Mouse (Mus musculus) hindbrain, embryonic 11.5 days (tissue): ENCODE results near the gene Golga1. TPM values are rescaled to one million over a fixed set of nuclear protein-coding genes. Genes with fewer than 3 reads are reported as not detected.
"Not testable (repeated sequence)": the region's sequence is repeated elsewhere in the genome, so short reads cannot be mapped to it uniquely, and the experiment has no call there.

Experiments
- ATAC-seq: fragments of 200-750 bp; cut with Nextera tagmentation; 2 replicates; pipeline ENCODE4 v1.8.0; 2017; ENCODE audit warnings: mild to moderate bottlenecking, moderate TSS enrichment, moderate library complexity; ENCODE audit not compliant: low FRiP score
- DNase-seq: peaks from one replicate; pipeline ENCODE4 v3.0.0-alpha.2; 2015; ENCODE audit warnings: low spot score
- H3K27ac ChIP-seq: fragments of 300-500 bp; sonication (generic); 2 replicates; pipeline ENCODE4 v1.5.1; 2014; ENCODE audit warnings: mild to moderate bottlenecking, low read depth, low read length
- H3K27me3 ChIP-seq: fragments of 300-500 bp; sonication (generic); 2 replicates; pipeline ENCODE4 v1.6.1; 2014; ENCODE audit warnings: mild to moderate bottlenecking, low read length, moderate library complexity, mixed read lengths; ENCODE audit not compliant: control insufficient read depth, insufficient read depth
- H3K36me3 ChIP-seq: fragments of 300-500 bp; sonication (generic); 2 replicates; pipeline ENCODE4 v1.6.1; 2014; ENCODE audit warnings: mild to moderate bottlenecking, low read length, moderate library complexity, mixed read lengths; ENCODE audit not compliant: control insufficient read depth, insufficient read depth
- H3K4me1 ChIP-seq: fragments of 300-500 bp; sonication (generic); replicated peaks from 2 replicates; pipeline ENCODE4 v1.6.1; 2014; ENCODE audit warnings: low read length, mixed read lengths; ENCODE audit not compliant: control insufficient read depth, insufficient read depth
- H3K4me2 ChIP-seq: fragments of 300-500 bp; sonication (generic); replicated peaks from 2 replicates; pipeline ENCODE4 v1.6.1; 2014; ENCODE audit warnings: mild to moderate bottlenecking, low read depth, low read length
- H3K4me3 ChIP-seq: fragments of 300-500 bp; sonication (generic); 2 replicates; pipeline ENCODE4 v1.5.1; 2014; ENCODE audit warnings: low read depth, low read length
- H3K9ac ChIP-seq: fragments of 300-500 bp; sonication (generic); 2 replicates; pipeline ENCODE4 v1.6.1; 2014; ENCODE audit warnings: low read depth, low read length
- H3K9me3 ChIP-seq: fragments of 300-500 bp; sonication (generic); 2 replicates; pipeline ENCODE4 v1.6.1; 2016; ENCODE audit warnings: low read length; ENCODE audit not compliant: control insufficient read depth
- WGBS: fragments of 180-500 bp; shearing (Covaris S2); extraction: QIAGEN DNeasy Blood & Tissue Kit; methylation state at CpG from one replicate; pipeline ENCODE4 v1.1.7; 2014; 5-methylcytosine and 5-hydroxymethylcytosine counted together
- polyA plus RNA-seq: library from polyadenylated mRNA; unstranded; fragments of >200 nt; fragmentation: Nextera tagmentation; extraction: Ambion mirVana; gene quantifications from 2 replicates; pipeline ENCODE4 v1.2.1, GENCODE M21; 2014

The Golga1 gene
- polyA plus RNA-seq, 1 experiment from 2014 or later = 37.3 TPM

- ATAC-seq (no peak), DNase-seq (no peak)
- H3K27ac ChIP-seq = no peak overlapping the region
- H3K4me1 ChIP-seq = 0 out of 2 replicates have a peak, but pooled peaks cover 4% of the 10 kb centered on the region
- no peak overlapping the region for H3K4me2 ChIP-seq
- peaks cover 3% of the 10 kb centered on the region; the same call in 1 of the 2 replicates for H3K36me3 ChIP-seq
- H3K27me3 ChIP-seq = no peaks in the 10 kb centered on the region
- H3K9ac ChIP-seq = no peak overlapping the region
- no peaks in the 10 kb centered on the region for H3K9me3 ChIP-seq
- no peak overlapping the region for H3K4me3 ChIP-seq
These were observed 54.1 kb downstream of the Golga1 start for GRCm38 (mm10) chr2:39011264-39011663.

DNA sequence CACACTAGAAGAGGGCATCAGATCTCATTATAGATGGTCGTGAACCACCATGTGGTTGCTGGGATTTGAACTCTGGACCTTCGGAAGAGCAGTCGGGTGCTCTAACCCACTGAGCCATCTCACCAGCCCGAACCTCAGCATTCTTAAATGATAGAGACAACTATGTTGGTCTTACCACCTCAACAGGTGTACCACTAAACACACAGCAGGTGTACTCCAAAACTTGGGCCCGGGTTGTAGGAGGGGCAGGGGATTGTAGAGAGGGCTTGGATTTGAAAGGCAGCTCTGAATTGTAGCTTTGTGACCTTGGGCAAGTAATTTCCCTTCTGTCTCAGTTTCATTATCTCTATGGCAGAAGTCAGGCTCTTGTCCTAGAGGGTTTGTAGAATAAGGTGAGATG is 55.2 kb downstream of the Golga1 start:
- not testable (repeated sequence) for H3K4me1 ChIP-seq, ATAC-seq, H3K4me2 ChIP-seq, H3K9me3 ChIP-seq, H3K27ac ChIP-seq, H3K36me3 ChIP-seq, DNase-seq, H3K4me3 ChIP-seq, H3K27me3 ChIP-seq, H3K9ac ChIP-seq
- 92% methylated on average over 5 of the region's 5 CpGs for WGBS

- H3K27ac ChIP-seq = no peak overlapping the region
- 36% methylated on average over 3 of the region's 3 CpGs for WGBS
These were observed 56.4 kb downstream of the Golga1 start for GRCm38 (mm10) chr2:39008954-39009365.

GRCm38 (mm10) chr2:39008350-39008851 is 56.9 kb downstream of the Golga1 start:
- Histone ChIP-seq H3K4me3 (peak overlapping the region; percentile 61), H3K27me3 (no peaks in the 10 kb centered on the region), H3K27ac (peak overlapping the region; percentile 82), H3K4me1 (peaks cover 13% of the 10 kb centered on the region), H3K9me3 (no peaks in the 10 kb centered on the region), H3K4me2 (peak overlapping the region; percentile 88), H3K36me3 (peaks cover 2% of the 10 kb centered on the region; the same call in 1 of the 2 replicates), H3K9ac (peak overlapping the region; percentile 76)
- DNase-seq (no peak), ATAC-seq (peak; percentile 63)
- WGBS = under 1% methylated on average over 20 of the region's 25 CpGs

More at GRCm38 (mm10) chr2:39008954-39009365, 56.4 kb downstream of the Golga1 start:
- peak overlapping the region; percentile 61 for H3K4me3 ChIP-seq
- no peaks in the 10 kb centered on the region for H3K9me3 ChIP-seq
- no peaks in the 10 kb centered on the region for H3K36me3 ChIP-seq
- H3K4me2 ChIP-seq = peak overlapping the region; percentile 88
- ATAC-seq = no peak
- H3K27me3 ChIP-seq = no peaks in the 10 kb centered on the region
- H3K9ac ChIP-seq = peak overlapping the region; percentile 76
- H3K4me1 ChIP-seq = peaks cover 8% of the 10 kb centered on the region; the same call in 1 of the 2 replicates
- peak; percentile 30 for DNase-seq

DNA sequence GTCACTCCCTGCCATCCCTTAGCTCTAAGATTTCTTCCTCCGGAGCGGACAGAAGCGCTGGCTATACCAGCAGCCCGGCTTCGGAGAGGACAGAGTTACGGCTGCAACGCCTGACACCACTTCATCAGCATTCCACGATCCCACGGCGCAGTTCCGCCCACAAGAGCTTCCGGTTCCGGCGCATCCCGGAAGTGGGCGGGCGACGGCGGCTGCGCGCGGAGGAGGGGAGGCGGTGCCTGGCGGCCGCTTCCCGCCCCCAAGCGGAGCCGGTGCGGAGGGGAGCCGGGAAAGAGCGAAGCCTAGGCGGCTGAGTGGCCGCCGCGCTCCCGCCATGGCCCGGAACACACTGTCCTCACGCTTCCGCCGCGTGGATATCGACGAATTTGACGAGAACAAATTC is 57.5 kb downstream of the Golga1 start:
- H3K27ac ChIP-seq = peak overlapping the region; percentile 82
- H3K9me3 ChIP-seq = no peaks in the 10 kb centered on the region
- H3K4me2 ChIP-seq = peak overlapping the region; percentile 88
- WGBS = 0% methylated on average over 40 of the region's 44 CpGs
- H3K4me3 ChIP-seq = peak overlapping the region; percentile 61
- ATAC-seq (peak; percentile 87), DNase-seq (peak; percentile 96)
- H3K27me3 ChIP-seq = no peaks in the 10 kb centered on the region
- H3K36me3 ChIP-seq = peaks cover 3% of the 10 kb centered on the region
- H3K4me1 ChIP-seq = peaks cover 13% of the 10 kb centered on the region
- H3K9ac ChIP-seq = peak overlapping the region; percentile 76

- H3K36me3 ChIP-seq = peaks cover 10% of the 10 kb centered on the region
- peak overlapping the region; percentile 83 for H3K4me3 ChIP-seq
- 0 out of 2 replicates have a peak overlapping the region, but pooled peaks have one; percentile 91 for H3K4me2 ChIP-seq
- no peaks in the 10 kb centered on the region for H3K27me3 ChIP-seq
- H3K9ac ChIP-seq = no peak overlapping the region
- no peak overlapping the region for H3K27ac ChIP-seq
- no peak for DNase-seq
- no peaks in the 10 kb centered on the region for H3K9me3 ChIP-seq
- WGBS = 92% methylated on average over 14 of the region's 14 CpGs
- peaks cover 13% of the 10 kb centered on the region for H3K4me1 ChIP-seq
- no peak for ATAC-seq
These were observed 59.1 kb downstream of the Golga1 start for GRCm38 (mm10) chr2:39006149-39006730.

GRCm38 (mm10) chr2:39005574-39006079 is 59.7 kb downstream of the Golga1 start, which contains the start of gene Rpl35:
TSS of gene Rpl35 (minus strand) at chr2:39005624.
- DNase-seq (peak; percentile 49), ATAC-seq (no peak)
- H3K9me3 ChIP-seq = no peaks in the 10 kb centered on the region
- WGBS = 11% methylated on average over 15 of the region's 15 CpGs
- peak within 1 kb of the TSS; percentile 91 for H3K4me2 ChIP-seq
- peaks cover 13% of the 10 kb centered on the region for H3K4me1 ChIP-seq
- peak within 1 kb of the TSS; percentile 91 for H3K9ac ChIP-seq
- H3K36me3 ChIP-seq = peaks cover 15% of the 10 kb centered on the region
- peak within 1 kb of the TSS; percentile 73 for H3K27ac ChIP-seq
- peak within 1 kb of the TSS; percentile 83 for H3K4me3 ChIP-seq
- no peaks in the 10 kb centered on the region for H3K27me3 ChIP-seq

GRCm38 (mm10) chr2:39004880-39005435 is 60.4 kb downstream of the Golga1 start, which contains the start of gene Arpc5l:
TSS of gene Arpc5l (plus strand) at chr2:39005348.
- H3K27me3 ChIP-seq = no peaks in the 10 kb centered on the region
- under 1% methylated on average over 54 of the region's 58 CpGs for WGBS
- no peaks in the 10 kb centered on the region for H3K9me3 ChIP-seq
- H3K4me2 ChIP-seq = peak within 1 kb of the TSS; percentile 91
- peak within 1 kb of the TSS; percentile 73 for H3K27ac ChIP-seq
- H3K36me3 ChIP-seq = peaks cover 15% of the 10 kb centered on the region
- peaks cover 13% of the 10 kb centered on the region for H3K4me1 ChIP-seq
- peak within 1 kb of the TSS; percentile 91 for H3K9ac ChIP-seq
- peak; percentile 84 for ATAC-seq
- H3K4me3 ChIP-seq = peak within 1 kb of the TSS; percentile 83
- peak; percentile 93 for DNase-seq
